Mouse (Mus musculus) MEL (cell line): Measurements from ENCODE around the gene Tppp. TPM values are rescaled to one million over a fixed set of nuclear protein-coding genes. Genes with fewer than 3 reads are reported as not detected.
A peak's percentile ranks its signal among the peaks of the same experiment; 100 is the strongest.

Source experiments
- DNase-seq: peaks from one replicate; pipeline ENCODE4 v3.0.0; 2011; ENCODE audit warnings: low read depth, low spot score
- H3K27ac ChIP-seq: 2 replicates; pipeline ENCODE4 v1.5.1; 2012; ENCODE audit warnings: low read depth, mild to moderate bottlenecking, control low read depth, low read length, moderate library complexity; ENCODE audit not compliant: control insufficient read depth
- H3K27me3 ChIP-seq, 2 experiments: fragments of 150-350 bp in 1 of 2; sonication (generic) in 1 of 2; 2 replicates each; pipeline ENCODE4 v1.6.1; 2012; ENCODE audit warnings: low read length in 2 of 2, mild to moderate bottlenecking in 2 of 2, improper control_type of control experiment in 1 of 2, moderate library complexity in 1 of 2; ENCODE audit not compliant: insufficient read depth in 2 of 2, control insufficient read depth in 1 of 2
- H3K36me3 ChIP-seq, 2 experiments: 2 replicates each; pipeline ENCODE4 v1.6.1; 2012 to 2014; ENCODE audit warnings: low read length in 2 of 2, improper control_type of control experiment in 1 of 2, inconsistent platforms in 1 of 2, mild to moderate bottlenecking in 1 of 2; ENCODE audit not compliant: insufficient read depth in 2 of 2, control insufficient read depth in 1 of 2
- H3K4me1 ChIP-seq, 2 experiments: fragments of 150-350 bp in 1 of 2; sonication (generic) in 1 of 2; 2 replicates each; pipeline ENCODE4 v1.6.1; 2012; ENCODE audit warnings: low read length in 2 of 2, improper control_type of control experiment in 1 of 2, mild to moderate bottlenecking in 1 of 2; ENCODE audit not compliant: insufficient read depth in 2 of 2, control insufficient read depth in 1 of 2
- H3K4me3 ChIP-seq, 2 experiments: fragments of 150-350 bp in 1 of 2; sonication (generic) in 1 of 2; 2 replicates each; pipeline ENCODE4 v1.5.1; 2012; ENCODE audit warnings: low read depth in 2 of 2, low read length in 2 of 2, mild to moderate bottlenecking in 2 of 2, moderate library complexity in 2 of 2, control low read depth in 1 of 2, improper control_type of control experiment in 1 of 2; ENCODE audit not compliant: control insufficient read depth in 1 of 2, insufficient read depth in 1 of 2
- H3K79me2 ChIP-seq: 2 replicates; pipeline ENCODE4 v1.6.1; 2012; ENCODE audit warnings: mild to moderate bottlenecking, low read length, moderate library complexity; ENCODE audit not compliant: control insufficient read depth, poor library complexity, insufficient read depth
- H3K9ac ChIP-seq: 2 replicates; pipeline ENCODE4 v1.6.1; 2012; ENCODE audit warnings: low read depth, mild to moderate bottlenecking, control low read depth, low read length, moderate library complexity; ENCODE audit not compliant: control insufficient read depth, poor library complexity, severe bottlenecking
- H3K9me3 ChIP-seq: fragments of 150-350 bp; sonication (generic); replicated peaks from 2 replicates; pipeline ENCODE4 v1.6.1; 2012; ENCODE audit warnings: mild to moderate bottlenecking, low read length, improper control_type of control experiment, moderate library complexity; ENCODE audit not compliant: insufficient read depth
- CHD2 ChIP-seq: IDR thresholded peaks from 2 replicates; pipeline ENCODE4 v1.6.1; 2011; ENCODE audit warnings: low read length, improper control_type of control experiment
- CTCF ChIP-seq, 3 experiments: IDR thresholded peaks in 2 of 3; conservative IDR thresholded peaks in 1 of 3; 2 replicates each; pipeline ENCODE4 v1.5.1; 2011 to 2012; ENCODE audit warnings: low read length in 3 of 3, low read depth in 2 of 3, mild to moderate bottlenecking in 2 of 3, improper control_type of control experiment in 1 of 3, inconsistent platforms in 1 of 3, mixed read lengths in 1 of 3, moderate library complexity in 1 of 3; ENCODE audit not compliant: control insufficient read depth in 1 of 3, insufficient read depth in 1 of 3, poor library complexity in 1 of 3, severe bottlenecking in 1 of 3
- E2F4 ChIP-seq: IDR thresholded peaks from 2 replicates; pipeline ENCODE4 v1.6.1; 2011; ENCODE audit warnings: low read depth, low read length, improper control_type of control experiment, borderline replicate concordance
- ELF1 ChIP-seq: IDR thresholded peaks from 2 replicates; pipeline ENCODE4 v1.6.1; 2014; ENCODE audit warnings: low read depth, mild to moderate bottlenecking, inconsistent platforms, low read length, improper control_type of control experiment, moderate library complexity
- ETS1 ChIP-seq: IDR thresholded peaks from 2 replicates; pipeline ENCODE4 v1.6.1; 2012; ENCODE audit warnings: low read depth, mild to moderate bottlenecking, inconsistent platforms, low read length, improper control_type of control experiment, moderate library complexity
- JUND ChIP-seq: IDR thresholded peaks from 2 replicates; pipeline ENCODE4 v1.6.1; 2011; ENCODE audit warnings: low read depth, mild to moderate bottlenecking, improper control_type of control experiment, low read length
- MAX ChIP-seq: IDR thresholded peaks from 2 replicates; pipeline ENCODE4 v1.6.1; 2011; ENCODE audit warnings: low read length, improper control_type of control experiment
- MAZ ChIP-seq: IDR thresholded peaks from 2 replicates; pipeline ENCODE4 v1.6.1; 2012; ENCODE audit warnings: low read depth, mild to moderate bottlenecking, inconsistent platforms, low read length, improper control_type of control experiment
- MXI1 ChIP-seq: IDR thresholded peaks from 2 replicates; pipeline ENCODE4 v1.6.1; 2011; ENCODE audit warnings: mild to moderate bottlenecking, low read depth, low read length, improper control_type of control experiment
- MYC ChIP-seq: IDR thresholded peaks from 2 replicates; pipeline ENCODE4 v1.6.1; 2011; ENCODE audit warnings: low read depth, mild to moderate bottlenecking, low read length, improper control_type of control experiment, moderate library complexity
- POLR2AphosphoS5 ChIP-seq: IDR thresholded peaks from 2 replicates; pipeline ENCODE4 v1.6.1; 2012; ENCODE audit warnings: low read depth, borderline replicate concordance, mild to moderate bottlenecking, inconsistent platforms, low read length, moderate library complexity, mixed read lengths
- RAD21 ChIP-seq: IDR thresholded peaks from 2 replicates; pipeline ENCODE4 v1.6.1; 2011; ENCODE audit warnings: mild to moderate bottlenecking, low read depth, low read length, improper control_type of control experiment
- TBP ChIP-seq: IDR thresholded peaks from 2 replicates; pipeline ENCODE4 v1.8.0; 2011; ENCODE audit warnings: low read depth, low read length, improper control_type of control experiment
- UBTF ChIP-seq: IDR thresholded peaks from 2 replicates; pipeline ENCODE4 v1.6.1; 2012; ENCODE audit warnings: low read depth, mild to moderate bottlenecking, inconsistent platforms, low read length, improper control_type of control experiment, moderate library complexity, borderline replicate concordance; ENCODE audit not compliant: insufficient read depth
- USF1 ChIP-seq: IDR thresholded peaks from 2 replicates; pipeline ENCODE4 v1.6.1; 2014; ENCODE audit warnings: low read depth, mild to moderate bottlenecking, inconsistent platforms, low read length, improper control_type of control experiment, moderate library complexity
- ZNF384 ChIP-seq: IDR thresholded peaks from 2 replicates; pipeline ENCODE4 v1.6.1; 2012; ENCODE audit warnings: low read depth, mild to moderate bottlenecking, inconsistent platforms, low read length, improper control_type of control experiment
- polyA plus RNA-seq, 2 experiments: library from polyadenylated mRNA; stranded (reverse) in 1 of 2; unstranded in 1 of 2; fragments of >175 nt in 1 of 2; fragments of >200 nt in 1 of 2; gene quantifications; 2 replicates each; pipeline versions ENCODE4 v1.2.1 to v1.2.4; 2012; ENCODE audit warnings: low replicate concordance in 2 of 2, low read depth in 1 of 2; ENCODE audit not compliant: insufficient read length in 2 of 2, insufficient read depth in 1 of 2, missing spikeins in 1 of 2
- total RNA-seq: library from RNA; depleted of rRNA; stranded (reverse); fragments of 300-350 nt; gene quantifications from 2 replicates; pipeline ENCODE4 v1.2.3, GENCODE M21; 2012

Gene Tppp
- total and polyA plus RNA-seq, 3 experiments, result 0.04 TPM; not detected in 2

- TF ChIP-seq POLR2AphosphoS5, result no peak
- TF ChIP-seq ELF1, result no peak
- no peak for TF ChIP-seq RAD21
These were observed 52.6 kb downstream of the Tppp start, which contains the start of gene Cep72 (continued) for GRCm38 (mm10) chr13:74061613-74062377.

- Histone ChIP-seq H3K36me3 (peaks cover 0 to 4% of the 10 kb centered on the region in 2 experiments; a peak in 2 of 4 replicates), H3K4me1 (no peaks in the 10 kb centered on the region), H3K79me2 (peaks cover 2% of the 10 kb centered on the region; the same call in 1 of the 2 replicates), H3K27ac (no peak overlapping the region), H3K9ac (0 out of 2 replicates have a peak overlapping the region, but pooled peaks have one; percentile 44), H3K4me3 (peak overlapping the region; percentile 75 to 98), H3K27me3 (no peaks in the 10 kb centered on the region), H3K9me3 (no peaks in the 10 kb centered on the region)
- TF ChIP-seq ZNF384, result peak; percentile 58
- TF ChIP-seq MYC, result no peak
- TF ChIP-seq ETS1, result 0 out of 2 replicates have a peak, but pooled peaks have one; percentile 30
- TF ChIP-seq CHD2, result no peak
- no peak for TF ChIP-seq JUND
- TF ChIP-seq UBTF, result no peak
- 0 out of 2 replicates have a peak, but pooled peaks have one; percentile 8 for TF ChIP-seq MXI1
- TF ChIP-seq E2F4, result no peak
- no peak for DNase-seq
These were observed 53.3 kb downstream of the Tppp start for GRCm38 (mm10) chr13:74062378-74063128.

- H3K36me3 ChIP-seq, result peaks cover 0 to 4% of the 10 kb centered on the region in 2 experiments; a peak in 2 of 4 replicates
- no peak overlapping the region for H3K4me3 ChIP-seq
- H3K4me1 ChIP-seq, result no peaks in the 10 kb centered on the region
- H3K27ac ChIP-seq, result no peak overlapping the region
- H3K9me3 ChIP-seq, result no peaks in the 10 kb centered on the region
- H3K9ac ChIP-seq, result no peak overlapping the region
- TF ChIP-seq TBP, result no peak
- TF ChIP-seq E2F4, result no peak
- TF ChIP-seq RAD21, result no peak
- no peak for TF ChIP-seq MAX
- no peak for TF ChIP-seq MAZ
- TF ChIP-seq ZNF384, result no peak
- no peak for TF ChIP-seq USF1
- TF ChIP-seq CTCF (IDR thresholded peaks at IDR 0.05 in 2 of 3, conservative IDR thresholded peaks at IDR 0.05 in 1 of 3; ENCODE audit: control insufficient read depth in 1 of 3, insufficient read depth in 1 of 3, low read depth in 2 of 3, low read length in 3 of 3, poor library complexity in 1 of 3, severe bottlenecking in 1 of 3), result no peak
- H3K27me3 ChIP-seq, result no peaks in the 10 kb centered on the region
- DNase-seq, result no peak
- H3K79me2 ChIP-seq, result peaks cover 2% of the 10 kb centered on the region; the same call in 1 of the 2 replicates
These were observed 54.3 kb downstream of the Tppp start for GRCm38 (mm10) chr13:74063340-74064050.
